Comparison of ENCODE assay signal across 11 mouse cellular contexts in genomic region chr6:83496009-83496752, GRCm38 (mm10). TPM values are rescaled to one million over a fixed set of nuclear protein-coding genes. Genes with fewer than 3 reads are reported as not detected.
DNase-seq lines count a peak whose midpoint lies in the region; ATAC-seq and TF ChIP-seq lines count a peak whose summit lies in the region.
"Had no signal": no experiment of that assay in that cellular context is flagged by ENCODE, and none has a peak within 500 bp of the region (broad histone marks: within the 10 kb centered on the region; RNA-seq: fewer than 3 reads in every experiment).

No protein-coding gene starts in this region.

- no peak overlapping the region; the same call in 1 of the 2 replicates for H3K9ac ChIP-seq in heart, embryonic 12.5 days
- H3K9ac ChIP-seq in lung, embryonic 14.5 days = no peak overlapping the region
- H3K9ac ChIP-seq in forebrain, embryonic 13.5 days = no peak overlapping the region
- H3K9ac ChIP-seq: intestine, embryonic 15.5 days had no signal

- peaks cover 8% of the 10 kb centered on the region for H3K4me1 ChIP-seq in heart, embryonic 12.5 days (replicated peaks)
- H3K4me1 ChIP-seq in lung, embryonic 14.5 days (ENCODE audit: insufficient read depth) = no peaks in the 10 kb centered on the region
- no peaks in the 10 kb centered on the region; the same call in 1 of the 2 replicates for H3K4me1 ChIP-seq in forebrain, embryonic 13.5 days
- H3K4me1 ChIP-seq: forebrain, embryonic 10.5 days; intestine, embryonic 15.5 days had no signal

- no peak overlapping the region for H3K27ac ChIP-seq in heart, embryonic 12.5 days (ENCODE audit: poor library complexity, severe bottlenecking)
- no peak overlapping the region for H3K27ac ChIP-seq in lung, embryonic 14.5 days (ENCODE audit: low read depth)
- no peak overlapping the region for H3K27ac ChIP-seq in forebrain, embryonic 13.5 days
- H3K27ac ChIP-seq: forebrain, embryonic 10.5 days; intestine, embryonic 15.5 days had no signal

- peaks cover 52% of the 10 kb centered on the region for H3K36me3 ChIP-seq in heart, embryonic 12.5 days
- H3K36me3 ChIP-seq in lung, embryonic 14.5 days (ENCODE audit: insufficient read depth) = peaks cover 16% of the 10 kb centered on the region; the same call in 1 of the 2 replicates
- peaks cover 40% of the 10 kb centered on the region for H3K36me3 ChIP-seq in forebrain, embryonic 13.5 days (ENCODE audit: poor library complexity, severe bottlenecking)

- peak; percentile 97 for DNase-seq in heart, adult 11 months
- peak; percentile 68 for DNase-seq in Patski (ENCODE audit: low read depth, low spot score)
- DNase-seq in cerebellum, adult 8-10 months = peak; percentile 44
- DNase-seq in lung, embryonic 14.5 days = peak; percentile 76
- DNase-seq in spleen, postnatal 36 days (ENCODE audit: low spot score in 2 of 2) = no peak
- no peak for DNase-seq in testis, postnatal 10 days (ENCODE audit: low spot score)
- DNase-seq: layer of hippocampus, postnatal 36 days had no signal

- no peak overlapping the region for H3K4me3 ChIP-seq in heart, embryonic 12.5 days
- no peak overlapping the region for H3K4me3 ChIP-seq in lung, embryonic 14.5 days (ENCODE audit: low read depth, low read length)
- H3K4me3 ChIP-seq in forebrain, embryonic 13.5 days = no peak overlapping the region
- H3K4me3 ChIP-seq: forebrain, embryonic 10.5 days; intestine, embryonic 15.5 days had no signal

- in situ Hi-C loops in Patski (cut with MboI; ENCODE audit: low pct_unique_long_range_greater_than_20kb) = no loop called here

- H3K9me3 ChIP-seq in heart, embryonic 12.5 days (replicated peaks) = peaks cover 4% of the 10 kb centered on the region
- no peaks in the 10 kb centered on the region for H3K9me3 ChIP-seq in lung, embryonic 14.5 days (ENCODE audit: low read depth, low read length)
- peaks cover 5% of the 10 kb centered on the region for H3K9me3 ChIP-seq in forebrain, embryonic 13.5 days (replicated peaks)
- H3K9me3 ChIP-seq: forebrain, embryonic 10.5 days; intestine, embryonic 15.5 days had no signal

- no peak overlapping the region for H3K4me2 ChIP-seq in heart, embryonic 12.5 days
- H3K4me2 ChIP-seq in lung, embryonic 14.5 days = no peak overlapping the region
- no peak overlapping the region for H3K4me2 ChIP-seq in forebrain, embryonic 13.5 days
- H3K4me2 ChIP-seq: intestine, embryonic 15.5 days had no signal

- POLR2A ChIA-PET in Patski (lab: Charles Lee) = interaction anchor here (0.6 to 1.3 kb wide), 3 partner anchors 23 to 102 kb away, joined by 3 read pairs; no protein-coding TSS in a partner anchor

- no peak for TF ChIP-seq CTCF in Patski (IDR thresholded peaks at IDR 0.05)
- no peak for TF ChIP-seq CTCF in lung, embryonic 14.5 days (IDR thresholded peaks at IDR 0.05; ENCODE audit: low read depth)

- H3K27me3 ChIP-seq in heart, embryonic 12.5 days (replicated peaks) = no peaks in the 10 kb centered on the region
- H3K27me3 ChIP-seq in Patski = no peaks in the 10 kb centered on the region
- H3K27me3 ChIP-seq in lung, embryonic 14.5 days (ENCODE audit: insufficient read depth, low read length) = no peaks in the 10 kb centered on the region
- no peaks in the 10 kb centered on the region for H3K27me3 ChIP-seq in forebrain, embryonic 13.5 days
- H3K27me3 ChIP-seq: intestine, embryonic 15.5 days had no signal

- ATAC-seq in heart, embryonic 12.5 days (ENCODE audit: insufficient number of reproducible peaks, low FRiP score) = no peak
- ATAC-seq in Patski = peak; percentile 69
- peak; percentile 63; the same call in 1 of the 2 replicates for ATAC-seq in lung, embryonic 14.5 days (ENCODE audit: insufficient read depth)
- ATAC-seq in forebrain, embryonic 13.5 days = no peak
- ATAC-seq: intestine, embryonic 15.5 days had no signal

- CTCF ChIA-PET in Patski (lab: Charles Lee) = interaction anchor here (0.7 to 2.7 kb wide), 6 partner anchors 9 to 38 kb away, joined by 3 to 11 read pairs (median 3); no protein-coding TSS in a partner anchor

- WGBS in heart, embryonic 12.5 days = 86% methylated on average over 9 of the region's 9 CpGs
- WGBS in lung, embryonic 14.5 days = 75% methylated on average over 9 of the region's 9 CpGs
- WGBS in forebrain, embryonic 13.5 days = 85% methylated on average over 9 of the region's 9 CpGs

RNA-seq across cellular contexts. Expression of gene Dguok, which starts 10.6 kb away (rescaled TPM):
- 46.5 and 52.5 TPM in 2 replicates for polyA plus RNA-seq in heart, embryonic 12.5 days (2016; fragmentation: Nextera tagmentation; extraction: Ambion mirVana)
- polyA plus RNA-seq in Patski (2021) = 42.2 TPM
- 69.7 and 71.1 TPM in 2 replicates for polyA plus RNA-seq in lung, embryonic 14.5 days (2014; fragmentation: Nextera tagmentation; extraction: Ambion mirVana)
- 68.9 and 72.8 TPM in 2 replicates for polyA plus RNA-seq in forebrain, embryonic 13.5 days (2015; fragmentation: Nextera tagmentation; extraction: Ambion mirVana)

RNA-seq across cellular contexts. Expression of gene Tet3, which starts 37.3 kb away (rescaled TPM):
- polyA plus RNA-seq in heart, embryonic 12.5 days (2016; fragmentation: Nextera tagmentation; extraction: Ambion mirVana) = 31.3 and 33.6 TPM in 2 replicates
- polyA plus RNA-seq in Patski (2021) = 10.5 TPM
- polyA plus RNA-seq in lung, embryonic 14.5 days (2014; fragmentation: Nextera tagmentation; extraction: Ambion mirVana) = 34.4 and 36.9 TPM in 2 replicates
- 65.3 and 79.4 TPM in 2 replicates for polyA plus RNA-seq in forebrain, embryonic 13.5 days (2015; fragmentation: Nextera tagmentation; extraction: Ambion mirVana)

RNA-seq across cellular contexts. Expression of gene Actg2, which starts 39.9 kb away (rescaled TPM):
- polyA plus RNA-seq in heart, embryonic 12.5 days (2016; fragmentation: Nextera tagmentation; extraction: Ambion mirVana) = 8.6 and 10.1 TPM in 2 replicates
- polyA plus RNA-seq in Patski (2021) = 1.6 TPM
- 204 and 205 TPM in 2 replicates for polyA plus RNA-seq in lung, embryonic 14.5 days (2014; fragmentation: Nextera tagmentation; extraction: Ambion mirVana)
- polyA plus RNA-seq in forebrain, embryonic 13.5 days (2015; fragmentation: Nextera tagmentation; extraction: Ambion mirVana) = 0.31 and 2.2 TPM in 2 replicates

Comparison
In these comparisons a context has a peak if more than half of its experiments do, and no peak if none do; other contexts are left out.
1. DNase-seq: peak in heart, adult 11 months (single experiment), Patski (single experiment), cerebellum, adult 8-10 months (single experiment) and lung, embryonic 14.5 days (single experiment); none in spleen, postnatal 36 days (0 of 2) and testis, postnatal 10 days (single experiment).
2. ATAC-seq: peak in Patski (single experiment) and lung, embryonic 14.5 days (single experiment); none in heart, embryonic 12.5 days (single experiment) and forebrain, embryonic 13.5 days (single experiment).
3. RNA of gene Actg2, which starts 39.9 kb away (polyA plus RNA-seq): 204 to 205 TPM in lung, embryonic 14.5 days; 8.6 to 10.1 TPM in heart, embryonic 12.5 days, 0.31 to 2.2 TPM in forebrain, embryonic 13.5 days and 1.6 TPM in Patski (single experiment); every median in the first group is over 10 times any median in the second.